ENCODE assay signal across 19 mouse cellular contexts in genomic region chr17:28745773-28746172, GRCm38 (mm10). TPM values are rescaled to one million over a fixed set of nuclear protein-coding genes. Genes with fewer than 3 reads are reported as not detected.
"Had no signal": no experiment of that assay in that cellular context is flagged by ENCODE, and none has a peak within 500 bp of the region (broad histone marks: within the 10 kb centered on the region; RNA-seq: fewer than 3 reads in every experiment).

No protein-coding gene starts in this region.

- H3K27ac ChIP-seq: kidney, postnatal 0 days; limb, embryonic 15.5 days; liver, embryonic 12.5 days; midbrain, embryonic 12.5 days; neural tube, embryonic 13.5 days had no signal

- H3K4me3 ChIP-seq: limb, embryonic 15.5 days; liver, embryonic 12.5 days; midbrain, embryonic 12.5 days; neural tube, embryonic 13.5 days had no signal

- DNase-seq: kidney, adult 8-10 months; kidney, postnatal 36 days; layer of hippocampus, adult 9-11 months; layer of hippocampus, postnatal 36 days; lung, embryonic 14.5 days; lung, postnatal 10 days; lung, postnatal 4 days; retina, postnatal 1 day; right cerebral cortex, postnatal 14 days; thymus, adult 2 months; thymus, postnatal 25 days had no signal

- H3K4me2 ChIP-seq: limb, embryonic 15.5 days; liver, embryonic 12.5 days; lung, embryonic 14.5 days; midbrain, embryonic 12.5 days; neural tube, embryonic 13.5 days had no signal

- H3K9me3 ChIP-seq: limb, embryonic 15.5 days; liver, embryonic 12.5 days; midbrain, embryonic 12.5 days; neural tube, embryonic 13.5 days had no signal

- H3K9ac ChIP-seq: limb, embryonic 15.5 days; liver, embryonic 12.5 days; lung, embryonic 14.5 days; midbrain, embryonic 12.5 days; neural tube, embryonic 13.5 days had no signal

- ATAC-seq: liver, embryonic 12.5 days; midbrain, embryonic 16.5 days had no signal

- H3K27me3 ChIP-seq: limb, embryonic 15.5 days; liver, embryonic 12.5 days; midbrain, embryonic 12.5 days; neural tube, embryonic 13.5 days had no signal

- H3K4me1 ChIP-seq: limb, embryonic 15.5 days; midbrain, embryonic 12.5 days; neural tube, embryonic 13.5 days had no signal

RNA-seq across cellular contexts. Expression of gene AC170998.1, which starts 19.9 kb away (rescaled TPM):
- polyA plus RNA-seq: testis, adult 2 months had no signal

RNA-seq across cellular contexts. Expression of gene Mapk13, which starts 23.3 kb away (rescaled TPM):
- total RNA-seq: megakaryocyte-erythroid progenitor cell, adult 5-6 weeks had no signal
